Mouse (Mus musculus) midbrain, embryonic 11.5 days (tissue): ENCODE results near the gene Tbx18. TPM values are rescaled to one million over a fixed set of nuclear protein-coding genes. Genes with fewer than 3 reads are reported as not detected.

Experiments
- ATAC-seq: fragments of 200-750 bp; cut with Nextera tagmentation; 2 replicates; pipeline ENCODE4 v1.8.0; 2017; ENCODE audit warnings: moderate TSS enrichment, moderate library complexity; ENCODE audit not compliant: low FRiP score
- DNase-seq: peaks from one replicate; pipeline ENCODE4 v3.0.0; 2015; ENCODE audit warnings: low spot score; ENCODE audit errors: missing footprints
- H3K27ac ChIP-seq: fragments of 300-500 bp; sonication (generic); 2 replicates; pipeline ENCODE4 v1.5.1; 2014; ENCODE audit warnings: low read depth, low read length
- H3K27me3 ChIP-seq: fragments of 300-500 bp; sonication (generic); 2 replicates; pipeline ENCODE4 v1.6.1; 2014; ENCODE audit warnings: mild to moderate bottlenecking, low read length, moderate library complexity, mixed read lengths; ENCODE audit not compliant: control insufficient read depth, insufficient read depth
- H3K36me3 ChIP-seq: fragments of 300-500 bp; sonication (generic); 2 replicates; pipeline ENCODE4 v1.6.1; 2014; ENCODE audit warnings: mild to moderate bottlenecking, low read length, moderate library complexity, mixed read lengths; ENCODE audit not compliant: control insufficient read depth, insufficient read depth
- H3K4me1 ChIP-seq: fragments of 300-500 bp; sonication (generic); 2 replicates; pipeline ENCODE4 v1.6.1; 2014; ENCODE audit warnings: low read length; ENCODE audit not compliant: control insufficient read depth, insufficient read depth
- H3K4me2 ChIP-seq: fragments of 300-500 bp; sonication (generic); 2 replicates; pipeline ENCODE4 v1.6.1; 2014; ENCODE audit warnings: mild to moderate bottlenecking, moderate library complexity
- H3K4me3 ChIP-seq: fragments of 300-500 bp; sonication (generic); 2 replicates; pipeline ENCODE4 v1.5.1; 2014; ENCODE audit warnings: low read depth, low read length
- H3K9ac ChIP-seq: fragments of 300-500 bp; sonication (generic); 2 replicates; pipeline ENCODE4 v1.6.1; 2014; ENCODE audit warnings: low read length
- H3K9me3 ChIP-seq: fragments of 300-500 bp; sonication (generic); 2 replicates; pipeline ENCODE4 v1.6.1; 2016; ENCODE audit warnings: low read length; ENCODE audit not compliant: control insufficient read depth
- WGBS: fragments of 180-500 bp; shearing (Covaris S2); extraction: QIAGEN DNeasy Blood & Tissue Kit; methylation state at CpG from one replicate; pipeline ENCODE4 v1.1.7; 2014; 5-methylcytosine and 5-hydroxymethylcytosine counted together
- polyA plus RNA-seq: library from polyadenylated mRNA; unstranded; fragments of >200 nt; fragmentation: Nextera tagmentation; extraction: Ambion mirVana; gene quantifications from 2 replicates; pipeline ENCODE4 v1.2.1, GENCODE M21; 2014

The Tbx18 gene
- polyA plus RNA-seq, result 5.5 and 5.6 TPM in 2 replicates

DNA sequence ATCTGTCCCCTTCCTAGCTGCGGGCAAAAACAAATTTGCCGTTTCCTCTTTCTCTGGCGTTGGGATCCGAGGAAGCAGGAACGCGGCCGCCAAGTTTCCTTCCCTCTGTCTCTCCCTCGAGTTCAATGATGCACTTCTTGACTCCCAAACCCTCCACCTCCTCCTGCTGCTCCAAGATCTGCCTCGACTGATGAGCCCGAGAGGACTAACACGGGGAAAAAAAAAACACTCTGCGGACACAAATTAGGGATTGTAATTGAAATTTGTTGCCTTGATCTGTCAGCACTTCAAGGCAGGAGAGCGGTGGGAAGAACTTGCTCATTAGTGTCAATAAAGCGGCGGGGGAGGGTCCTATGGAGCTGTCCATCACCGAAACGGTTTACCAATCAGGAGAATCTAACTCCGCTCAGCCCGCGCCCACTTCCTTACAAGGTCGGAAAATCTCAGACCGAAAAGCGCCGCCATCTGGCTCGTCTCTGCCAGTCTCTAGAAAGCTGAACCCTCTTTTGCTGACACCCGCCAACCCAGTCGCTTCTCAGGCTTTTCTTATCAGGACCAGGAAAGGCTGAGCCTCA lies at the start of gene Tbx18:
Tbx18 (minus strand) TSS at position 300 of the 575 bp plus-strand sequence.
- Histone ChIP-seq H3K9ac (peak within 1 kb of the TSS; percentile 53), H3K4me3 (peak within 1 kb of the TSS; percentile 43), H3K4me1 (peaks cover 15% of the 10 kb centered on the region), H3K36me3 (no peaks in the 10 kb centered on the region), H3K9me3 (no peaks in the 10 kb centered on the region), H3K4me2 (peak within 1 kb of the TSS; percentile 71), H3K27me3 (peaks cover 80% of the 10 kb centered on the region), H3K27ac (no peak within 1 kb of the TSS)
- ATAC-seq (peak; percentile 88), DNase-seq (peak; percentile 97)
- WGBS, result under 1% methylated on average over 27 of the region's 27 CpGs

DNA sequence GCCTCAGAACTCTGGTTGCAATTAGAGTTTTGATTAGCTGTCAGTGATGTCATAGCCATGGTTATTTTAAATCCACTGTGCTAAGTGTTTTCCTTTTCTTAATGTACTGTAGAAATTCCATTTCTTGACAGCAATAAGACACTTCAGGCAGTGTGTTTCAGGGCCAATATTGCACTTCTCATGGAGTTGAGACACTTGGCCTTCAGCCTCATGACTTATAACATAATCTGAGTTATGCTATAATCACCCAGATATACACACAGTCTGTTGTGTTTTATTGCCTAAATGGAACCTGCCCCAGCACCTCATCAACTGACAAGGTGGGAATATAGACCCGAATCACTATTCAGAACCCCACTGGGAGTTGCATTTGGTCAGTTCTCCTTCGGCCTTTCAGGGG lies 42.9 kb upstream of the Tbx18 start:
- H3K36me3 ChIP-seq, result no peaks in the 10 kb centered on the region
- DNase-seq (no peak), ATAC-seq (no peak)
- H3K4me2 ChIP-seq, result no peak overlapping the region
- H3K4me1 ChIP-seq, result no peaks in the 10 kb centered on the region
- no peak overlapping the region for H3K27ac ChIP-seq
- H3K9ac ChIP-seq, result no peak overlapping the region
- H3K9me3 ChIP-seq, result no peaks in the 10 kb centered on the region
- no peak overlapping the region for H3K4me3 ChIP-seq
- 80% methylated on average over 2 of the region's 2 CpGs for whole genome bisulfite sequencing
- H3K27me3 ChIP-seq, result no peaks in the 10 kb centered on the region

DNA sequence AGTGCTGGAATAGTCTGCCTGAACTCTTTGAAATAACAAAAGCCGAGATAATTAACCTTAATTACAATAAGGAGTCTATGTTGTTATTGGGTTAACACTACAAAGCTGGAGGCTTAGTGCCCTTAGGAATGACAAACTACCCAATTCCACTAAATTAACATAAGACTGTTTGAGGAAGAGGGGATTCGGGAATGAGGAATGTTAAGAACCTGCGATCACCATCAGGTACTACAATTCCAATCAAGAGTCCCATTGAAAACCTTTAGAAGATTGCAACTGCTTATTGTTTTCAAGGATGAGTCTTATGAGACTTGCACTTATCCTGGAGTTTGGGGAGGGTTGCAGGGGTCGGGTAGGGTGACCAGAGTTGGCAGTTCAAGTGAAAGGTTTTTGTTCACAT lies 24.6 kb upstream of the Tbx18 start:
- DNase-seq (no peak), ATAC-seq (no peak)
- H3K9me3 ChIP-seq, result no peaks in the 10 kb centered on the region
- H3K36me3 ChIP-seq, result no peaks in the 10 kb centered on the region
- H3K9ac ChIP-seq, result no peak overlapping the region
- no peaks in the 10 kb centered on the region for H3K4me1 ChIP-seq
- 71% methylated on average over 4 of the region's 4 CpGs for WGBS
- H3K4me2 ChIP-seq, result no peak overlapping the region
- H3K27ac ChIP-seq, result no peak overlapping the region
- H3K27me3 ChIP-seq, result no peaks in the 10 kb centered on the region
- H3K4me3 ChIP-seq, result no peak overlapping the region

DNA sequence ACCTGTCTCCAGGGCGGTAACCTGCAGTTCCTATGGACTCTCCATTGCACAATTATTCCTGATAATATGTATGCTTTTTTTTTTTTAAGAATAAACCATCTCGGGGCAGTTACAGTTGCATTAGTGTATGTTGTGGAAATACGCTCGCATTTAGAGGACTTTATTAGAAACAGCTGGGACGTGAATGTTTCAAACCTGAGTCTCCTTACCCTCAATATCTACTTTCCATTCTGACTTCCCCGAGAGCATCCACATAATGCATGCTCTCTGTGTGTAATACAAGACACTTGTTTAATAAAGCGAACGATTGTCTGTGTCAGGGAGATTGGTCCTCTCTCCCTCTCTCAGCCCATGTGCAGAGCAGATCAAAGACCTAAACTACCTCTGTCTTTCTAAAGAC lies 10.5 kb upstream of the Tbx18 start:
- WGBS, result 76% methylated on average over 8 of the region's 8 CpGs
- Histone ChIP-seq H3K9ac (no peak overlapping the region), H3K36me3 (no peaks in the 10 kb centered on the region), H3K27ac (no peak overlapping the region), H3K4me2 (no peak overlapping the region), H3K4me3 (no peak overlapping the region), H3K27me3 (peaks cover 43% of the 10 kb centered on the region), H3K9me3 (no peaks in the 10 kb centered on the region), H3K4me1 (peaks cover 17% of the 10 kb centered on the region)
- DNase-seq (no peak), ATAC-seq (no peak)

DNA sequence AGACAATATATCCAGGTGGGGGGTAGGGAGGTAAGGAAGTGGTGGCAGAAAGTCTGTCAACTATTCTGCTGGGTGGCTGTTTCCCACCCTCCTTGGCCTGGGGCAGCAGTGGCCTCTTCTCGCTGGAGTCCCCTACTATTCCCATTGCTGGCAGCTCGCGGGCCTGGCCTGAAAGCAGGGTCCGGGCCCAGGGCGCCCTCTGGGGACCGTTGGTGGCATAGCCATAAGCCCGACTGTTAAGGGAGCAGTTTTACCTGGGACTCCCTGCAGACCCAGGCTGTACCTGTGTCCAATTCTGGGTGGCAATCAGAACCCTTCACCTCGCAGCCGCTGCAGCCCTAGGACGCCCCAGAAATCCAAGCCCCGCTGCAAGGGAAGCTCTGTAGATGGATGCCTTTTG lies 9.6 kb upstream of the Tbx18 start:
- Histone ChIP-seq H3K27ac (no peak overlapping the region), H3K4me1 (peaks cover 17% of the 10 kb centered on the region), H3K4me2 (peak overlapping the region; percentile 39), H3K4me3 (0 out of 2 replicates have a peak overlapping the region, but pooled peaks have one; percentile 17), H3K9ac (no peak overlapping the region), H3K27me3 (peaks cover 51% of the 10 kb centered on the region), H3K36me3 (no peaks in the 10 kb centered on the region), H3K9me3 (no peaks in the 10 kb centered on the region)
- DNase-seq, result peak; percentile 96
- peak; percentile 84 for ATAC-seq
- under 1% methylated on average over 11 of the region's 11 CpGs for WGBS

DNA sequence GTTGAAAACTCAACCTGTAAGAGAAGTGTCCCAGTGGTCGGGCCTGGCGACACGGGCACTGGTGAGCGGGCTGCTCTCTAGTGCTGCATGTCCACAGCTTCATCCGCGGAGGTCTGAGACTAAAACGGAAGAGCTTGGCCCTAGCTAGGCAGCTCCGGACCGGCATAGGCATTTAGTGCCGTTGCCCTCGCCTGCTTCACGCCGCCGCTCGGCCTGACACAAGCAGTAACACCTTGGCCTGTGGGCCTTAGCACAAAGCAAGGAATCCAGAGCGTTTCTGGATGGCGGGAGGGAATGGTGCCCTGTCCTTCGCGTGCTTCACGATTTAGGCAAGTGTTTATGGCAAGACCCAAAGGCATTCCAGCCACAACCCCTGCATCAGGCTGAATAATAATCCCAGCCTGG lies 9.2 kb upstream of the Tbx18 start:
- H3K9ac ChIP-seq, result no peak overlapping the region
- peak overlapping the region; percentile 17; the same call in 1 of the 2 replicates for H3K4me3 ChIP-seq
- H3K4me1 ChIP-seq, result peaks cover 17% of the 10 kb centered on the region
- under 1% methylated on average over 20 of the region's 20 CpGs for WGBS
- H3K27ac ChIP-seq, result no peak overlapping the region
- ATAC-seq, result peak; percentile 61
- H3K36me3 ChIP-seq, result no peaks in the 10 kb centered on the region
- no peaks in the 10 kb centered on the region for H3K9me3 ChIP-seq
- DNase-seq, result no peak
- peak overlapping the region; percentile 39 for H3K4me2 ChIP-seq
- H3K27me3 ChIP-seq, result peaks cover 55% of the 10 kb centered on the region

DNA sequence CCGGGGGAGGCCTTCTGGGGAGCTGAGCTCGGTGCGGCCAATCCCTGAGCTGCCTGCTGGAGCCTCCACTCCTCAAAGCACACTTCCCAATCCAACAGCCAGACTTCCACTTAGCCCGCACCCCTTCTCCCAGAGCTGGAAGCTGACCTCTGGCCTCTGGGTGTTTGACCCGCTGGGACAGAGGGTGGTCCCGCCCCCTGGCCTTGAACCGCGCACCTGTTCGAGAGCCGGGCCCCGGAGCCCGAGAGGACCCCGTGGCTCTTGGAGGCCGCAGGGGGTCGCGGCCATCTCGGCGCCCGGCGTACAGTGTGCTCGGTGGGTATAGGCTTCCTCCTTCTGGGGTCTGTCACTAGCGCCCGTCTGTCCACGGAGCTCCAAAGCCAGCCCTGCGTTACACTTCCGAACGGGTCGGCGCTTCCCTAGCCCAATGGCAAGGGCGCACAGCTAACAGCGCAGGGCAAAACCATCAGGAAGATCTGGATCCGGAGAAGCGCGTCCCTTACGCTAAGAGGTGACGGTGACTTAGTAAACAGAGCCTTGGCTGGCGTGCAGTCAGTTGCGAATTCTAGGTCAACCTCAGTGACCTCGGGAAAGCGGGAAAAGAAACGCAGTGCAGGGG lies 8.6 kb upstream of the Tbx18 start:
- peak overlapping the region; percentile 39 for H3K4me2 ChIP-seq
- H3K36me3 ChIP-seq, result no peaks in the 10 kb centered on the region
- ATAC-seq (peak; percentile 62), DNase-seq (peak; percentile 96)
- peaks cover 61% of the 10 kb centered on the region for H3K27me3 ChIP-seq
- under 1% methylated on average over 41 of the region's 41 CpGs for WGBS
- no peaks in the 10 kb centered on the region for H3K9me3 ChIP-seq
- H3K27ac ChIP-seq, result no peak overlapping the region
- H3K4me3 ChIP-seq, result peak overlapping the region; percentile 17
- H3K9ac ChIP-seq, result no peak overlapping the region
- H3K4me1 ChIP-seq, result peaks cover 17% of the 10 kb centered on the region

DNA sequence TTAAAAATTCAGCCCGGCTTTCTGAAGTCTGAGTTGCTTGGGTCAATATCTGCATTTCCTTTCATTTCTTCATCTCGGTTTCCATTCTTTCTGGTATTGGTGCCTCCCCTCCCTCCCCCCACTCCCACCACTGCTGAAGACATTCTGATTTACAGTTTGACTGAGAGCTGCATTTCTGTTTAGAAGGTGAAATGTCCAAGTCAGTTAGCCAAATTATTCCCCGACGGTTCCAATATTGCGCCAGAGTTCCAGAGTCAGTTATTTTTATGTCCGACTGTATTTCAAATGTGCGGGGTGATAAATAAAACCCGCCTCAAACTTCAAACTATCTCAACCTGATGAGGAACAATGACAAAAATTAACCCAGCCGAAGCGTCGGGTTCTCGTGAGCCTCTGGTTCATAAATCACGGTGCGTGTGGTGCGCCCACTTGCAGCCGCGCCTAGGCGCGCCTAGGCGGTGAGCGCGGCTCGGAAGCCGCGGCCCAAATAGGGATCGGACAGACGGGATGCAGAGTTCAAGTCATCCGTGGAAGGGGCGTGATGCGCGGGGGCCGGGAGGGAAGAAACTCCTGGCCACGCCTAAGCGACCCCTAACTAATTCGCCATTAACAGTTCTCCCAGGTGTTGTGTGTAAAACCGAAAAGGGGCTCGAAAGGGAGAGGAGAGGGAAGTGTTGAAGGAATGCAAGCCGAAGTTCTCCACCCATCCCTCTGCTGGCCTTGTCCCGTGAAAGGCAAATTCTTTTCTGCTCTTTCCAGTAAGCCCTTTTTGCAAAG lies 7.9 kb upstream of the Tbx18 start:
- under 1% methylated on average over 39 of the region's 39 CpGs for WGBS
- ATAC-seq, result no peak
- peak overlapping the region; percentile 17; the same call in 1 of the 2 replicates for H3K4me3 ChIP-seq

DNA sequence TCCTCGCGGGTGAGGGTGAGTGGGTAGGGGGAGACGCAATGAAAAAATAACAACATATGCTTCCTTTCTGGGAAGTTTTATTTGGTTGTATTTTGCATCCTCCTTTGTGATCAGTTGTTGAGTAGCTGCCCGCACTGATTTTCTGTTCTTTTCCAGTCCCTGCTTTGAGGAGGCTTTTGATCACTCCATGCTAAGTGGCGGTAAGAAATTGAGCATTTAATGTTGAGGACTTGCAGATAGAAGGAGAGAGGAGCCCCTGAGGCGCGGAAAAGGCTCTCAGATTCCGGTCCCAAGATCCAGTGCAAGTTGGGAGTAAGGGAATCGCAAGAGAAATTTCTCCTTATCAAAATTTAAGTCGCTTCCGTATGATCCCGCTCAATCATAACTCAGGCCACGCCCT lies 7.1 kb upstream of the Tbx18 start:
- no peaks in the 10 kb centered on the region for H3K36me3 ChIP-seq
- peaks cover 74% of the 10 kb centered on the region for H3K27me3 ChIP-seq
- no peak overlapping the region for H3K4me3 ChIP-seq
- DNase-seq (peak; percentile 95), ATAC-seq (no peak)
- H3K9me3 ChIP-seq, result no peaks in the 10 kb centered on the region
- no peak overlapping the region for H3K9ac ChIP-seq
- H3K4me1 ChIP-seq, result peaks cover 17% of the 10 kb centered on the region
- 1% methylated on average over 13 of the region's 13 CpGs for WGBS
- H3K4me2 ChIP-seq, result no peak overlapping the region
- H3K27ac ChIP-seq, result no peak overlapping the region

More for the DNA sequence above, 7.9 kb upstream of the Tbx18 start:
- Histone ChIP-seq H3K27me3 (peaks cover 66% of the 10 kb centered on the region), H3K9ac (no peak overlapping the region), H3K9me3 (no peaks in the 10 kb centered on the region), H3K36me3 (no peaks in the 10 kb centered on the region), H3K27ac (no peak overlapping the region), H3K4me1 (peaks cover 17% of the 10 kb centered on the region), H3K4me2 (peak overlapping the region; percentile 39)
- peak; percentile 97 for DNase-seq
